Mouse (Mus musculus): ENCODE results near the gene Nfkb1. TPM values are rescaled to one million over a fixed set of nuclear protein-coding genes. Genes with fewer than 3 reads are reported as not detected.

Nfkb1 gene
- polyA plus RNA-seq, 1 experiment from 2014 or later: 18.9 TPM

GRCm38 (mm10) chr3:135594238-135594917 lies 97.0 kb downstream of the Nfkb1 start:
- WGBS: 79% methylated on average over 21 of the region's 21 CpGs
- no peak overlapping the region for H3K4me2 ChIP-seq (ENCODE audit: low read depth, low read length)
- no peaks in the 10 kb centered on the region for H3K9me3 ChIP-seq (replicated peaks; ENCODE audit: control insufficient read depth, low read length)
- H3K4me1 ChIP-seq (ENCODE audit: control insufficient read depth, insufficient read depth, low read length): no peaks in the 10 kb centered on the region
- 0 out of 2 replicates have a peak, but pooled peaks cover 2% of the 10 kb centered on the region for H3K36me3 ChIP-seq (replicated peaks; ENCODE audit: control insufficient read depth, insufficient read depth, low read depth, low read length)
- H3K27me3 ChIP-seq (ENCODE audit: control insufficient read depth, insufficient read depth, low read length): no peaks in the 10 kb centered on the region
- no peak overlapping the region for H3K9ac ChIP-seq (replicated peaks; ENCODE audit: low read length)
- DNase-seq (ENCODE audit: low spot score) (no peak), ATAC-seq (replicated peaks; ENCODE audit: insufficient number of reproducible peaks, low FRiP score, low TSS enrichment, low read depth) (no peak)
- H3K27ac ChIP-seq (replicated peaks; ENCODE audit: low read depth, low read length): no peak overlapping the region
- no peak overlapping the region for H3K4me3 ChIP-seq (ENCODE audit: low read depth, low read length)

GRCm38 (mm10) chr3:135592011-135592410 lies 99.3 kb downstream of the Nfkb1 start:
- no peaks in the 10 kb centered on the region for H3K4me1 ChIP-seq (ENCODE audit: control insufficient read depth, insufficient read depth, low read length)
- no peaks in the 10 kb centered on the region for H3K9me3 ChIP-seq (replicated peaks; ENCODE audit: control insufficient read depth, low read length)
- DNase-seq (ENCODE audit: low spot score) (no peak), ATAC-seq (replicated peaks; ENCODE audit: insufficient number of reproducible peaks, low FRiP score, low TSS enrichment, low read depth) (no peak)
- 88% methylated on average over 4 of the region's 4 CpGs for WGBS
- H3K9ac ChIP-seq (replicated peaks; ENCODE audit: low read length): no peak overlapping the region
- H3K4me2 ChIP-seq (ENCODE audit: low read depth, low read length): no peak overlapping the region
- H3K36me3 ChIP-seq (replicated peaks; ENCODE audit: control insufficient read depth, insufficient read depth, low read depth, low read length): 0 out of 2 replicates have a peak, but pooled peaks cover 2% of the 10 kb centered on the region
- H3K27me3 ChIP-seq (ENCODE audit: control insufficient read depth, insufficient read depth, low read length): no peaks in the 10 kb centered on the region
- H3K27ac ChIP-seq (replicated peaks; ENCODE audit: low read depth, low read length): no peak overlapping the region
- no peak overlapping the region for H3K4me3 ChIP-seq (ENCODE audit: low read depth, low read length)

GRCm38 (mm10) chr3:135591376-135591775 lies 100.0 kb downstream of the Nfkb1 start:
- 70% methylated on average over 5 of the region's 5 CpGs for WGBS

GRCm38 (mm10) chr3:135590471-135590870 lies 100.9 kb downstream of the Nfkb1 start:
- Histone ChIP-seq H3K36me3 (replicated peaks; ENCODE audit: control insufficient read depth, insufficient read depth, low read depth, low read length) (peaks cover 2% of the 10 kb centered on the region; the same call in 1 of the 2 replicates), H3K4me1 (ENCODE audit: control insufficient read depth, insufficient read depth, low read length) (no peaks in the 10 kb centered on the region), H3K9ac (replicated peaks; ENCODE audit: low read length) (no peak overlapping the region), H3K27ac (replicated peaks; ENCODE audit: low read depth, low read length) (no peak overlapping the region), H3K9me3 (replicated peaks; ENCODE audit: control insufficient read depth, low read length) (no peaks in the 10 kb centered on the region), H3K4me2 (ENCODE audit: low read depth, low read length) (no peak overlapping the region), H3K4me3 (ENCODE audit: low read depth, low read length) (no peak overlapping the region), H3K27me3 (ENCODE audit: control insufficient read depth, insufficient read depth, low read length) (no peaks in the 10 kb centered on the region)
- WGBS: 78% methylated on average over 4 of the region's 4 CpGs
- DNase-seq (ENCODE audit: low spot score): no peak
- ATAC-seq (replicated peaks; ENCODE audit: insufficient number of reproducible peaks, low FRiP score, low TSS enrichment, low read depth): no peak

More at GRCm38 (mm10) chr3:135591376-135591775, 100.0 kb downstream of the Nfkb1 start:
- no peak overlapping the region for H3K9ac ChIP-seq (replicated peaks; ENCODE audit: low read length)
- H3K4me2 ChIP-seq (ENCODE audit: low read depth, low read length): no peak overlapping the region
- H3K4me3 ChIP-seq (ENCODE audit: low read depth, low read length): no peak overlapping the region
- DNase-seq (ENCODE audit: low spot score) (no peak), ATAC-seq (replicated peaks; ENCODE audit: insufficient number of reproducible peaks, low FRiP score, low TSS enrichment, low read depth) (no peak)
- H3K36me3 ChIP-seq (replicated peaks; ENCODE audit: control insufficient read depth, insufficient read depth, low read depth, low read length): 0 out of 2 replicates have a peak, but pooled peaks cover 2% of the 10 kb centered on the region
- H3K4me1 ChIP-seq (ENCODE audit: control insufficient read depth, insufficient read depth, low read length): no peaks in the 10 kb centered on the region
- no peaks in the 10 kb centered on the region for H3K9me3 ChIP-seq (replicated peaks; ENCODE audit: control insufficient read depth, low read length)
- no peaks in the 10 kb centered on the region for H3K27me3 ChIP-seq (ENCODE audit: control insufficient read depth, insufficient read depth, low read length)
- H3K27ac ChIP-seq (replicated peaks; ENCODE audit: low read depth, low read length): no peak overlapping the region

- WGBS: 86% methylated on average over 4 of the region's 4 CpGs
- no peaks in the 10 kb centered on the region for H3K4me1 ChIP-seq (ENCODE audit: control insufficient read depth, insufficient read depth, low read length)
- DNase-seq (ENCODE audit: low spot score) (no peak), ATAC-seq (replicated peaks; ENCODE audit: insufficient number of reproducible peaks, low FRiP score, low TSS enrichment, low read depth) (no peak)
- H3K4me3 ChIP-seq (ENCODE audit: low read depth, low read length): no peak overlapping the region
- no peak overlapping the region for H3K9ac ChIP-seq (replicated peaks; ENCODE audit: low read length)
- H3K4me2 ChIP-seq (ENCODE audit: low read depth, low read length): no peak overlapping the region
- H3K27me3 ChIP-seq (ENCODE audit: control insufficient read depth, insufficient read depth, low read length): no peaks in the 10 kb centered on the region
- H3K36me3 ChIP-seq (replicated peaks; ENCODE audit: control insufficient read depth, insufficient read depth, low read depth, low read length): no peaks in the 10 kb centered on the region; the same call in 1 of the 2 replicates
- no peaks in the 10 kb centered on the region for H3K9me3 ChIP-seq (replicated peaks; ENCODE audit: control insufficient read depth, low read length)
- no peak overlapping the region for H3K27ac ChIP-seq (replicated peaks; ENCODE audit: low read depth, low read length)
Measured at GRCm38 (mm10) chr3:135586471-135586880, 104.9 kb downstream of the Nfkb1 start.

- whole genome bisulfite sequencing: 90% methylated on average over 2 of the region's 2 CpGs
Measured at GRCm38 (mm10) chr3:135586060-135586459, 105.3 kb downstream of the Nfkb1 start.

GRCm38 (mm10) chr3:135585482-135585881 lies 105.9 kb downstream of the Nfkb1 start:
- H3K27ac ChIP-seq (replicated peaks; ENCODE audit: low read depth, low read length): no peak overlapping the region
- no peaks in the 10 kb centered on the region for H3K27me3 ChIP-seq (ENCODE audit: control insufficient read depth, insufficient read depth, low read length)
- no peak overlapping the region for H3K9ac ChIP-seq (replicated peaks; ENCODE audit: low read length)
- DNase-seq (ENCODE audit: low spot score): no peak
- no peak overlapping the region for H3K4me3 ChIP-seq (ENCODE audit: low read depth, low read length)
- no peaks in the 10 kb centered on the region for H3K4me1 ChIP-seq (ENCODE audit: control insufficient read depth, insufficient read depth, low read length)
- ATAC-seq (replicated peaks; ENCODE audit: insufficient number of reproducible peaks, low FRiP score, low TSS enrichment, low read depth): peak; percentile 58; the same call in 1 of the 2 replicates
- H3K36me3 ChIP-seq (replicated peaks; ENCODE audit: control insufficient read depth, insufficient read depth, low read depth, low read length): no peaks in the 10 kb centered on the region; the same call in 1 of the 2 replicates
- H3K4me2 ChIP-seq (ENCODE audit: low read depth, low read length): no peak overlapping the region
- 62% methylated on average over 6 of the region's 6 CpGs for WGBS
- H3K9me3 ChIP-seq (replicated peaks; ENCODE audit: control insufficient read depth, low read length): no peaks in the 10 kb centered on the region

More at GRCm38 (mm10) chr3:135586060-135586459, 105.3 kb downstream of the Nfkb1 start:
- Histone ChIP-seq H3K4me2 (ENCODE audit: low read depth, low read length) (no peak overlapping the region), H3K27me3 (ENCODE audit: control insufficient read depth, insufficient read depth, low read length) (no peaks in the 10 kb centered on the region), H3K27ac (replicated peaks; ENCODE audit: low read depth, low read length) (no peak overlapping the region), H3K36me3 (replicated peaks; ENCODE audit: control insufficient read depth, insufficient read depth, low read depth, low read length) (no peaks in the 10 kb centered on the region; the same call in 1 of the 2 replicates), H3K9ac (replicated peaks; ENCODE audit: low read length) (no peak overlapping the region), H3K9me3 (replicated peaks; ENCODE audit: control insufficient read depth, low read length) (no peaks in the 10 kb centered on the region), H3K4me3 (ENCODE audit: low read depth, low read length) (no peak overlapping the region), H3K4me1 (ENCODE audit: control insufficient read depth, insufficient read depth, low read length) (no peaks in the 10 kb centered on the region)
- ATAC-seq (replicated peaks; ENCODE audit: insufficient number of reproducible peaks, low FRiP score, low TSS enrichment, low read depth) (no peak), DNase-seq (ENCODE audit: low spot score) (no peak)

GRCm38 (mm10) chr3:135582246-135582645 lies 109.1 kb downstream of the Nfkb1 start:
- Histone ChIP-seq H3K27ac (replicated peaks; ENCODE audit: low read depth, low read length) (no peak overlapping the region), H3K27me3 (ENCODE audit: control insufficient read depth, insufficient read depth, low read length) (no peaks in the 10 kb centered on the region), H3K4me2 (ENCODE audit: low read depth, low read length) (no peak overlapping the region), H3K4me3 (ENCODE audit: low read depth, low read length) (no peak overlapping the region), H3K9me3 (replicated peaks; ENCODE audit: control insufficient read depth, low read length) (no peaks in the 10 kb centered on the region), H3K4me1 (ENCODE audit: control insufficient read depth, insufficient read depth, low read length) (no peaks in the 10 kb centered on the region), H3K36me3 (replicated peaks; ENCODE audit: control insufficient read depth, insufficient read depth, low read depth, low read length) (no peaks in the 10 kb centered on the region; the same call in 1 of the 2 replicates), H3K9ac (replicated peaks; ENCODE audit: low read length) (no peak overlapping the region)
- WGBS: 89% methylated on average over 7 of the region's 7 CpGs
- no peak for ATAC-seq (replicated peaks; ENCODE audit: insufficient number of reproducible peaks, low FRiP score, low TSS enrichment, low read depth)
- no peak for DNase-seq (ENCODE audit: low spot score)

All from embryonic facial prominence, embryonic 11.5 days (tissue).